Mouse (Mus musculus) fat pad, adult 2 months (tissue): Measurements from ENCODE around the gene Pnkp.

ENCODE experiments used
- DNase-seq: peaks from one replicate; pipeline ENCODE4 v3.0.0-alpha.2; 2011; ENCODE audit warnings: low read depth, low spot score; ENCODE audit errors: extremely low read depth

Gene Pnkp

GRCm38 (mm10) chr7:44826771-44827170, 30.2 kb upstream of the Pnkp start:
- no peak for DNase-seq

GRCm38 (mm10) chr7:44828706-44829105, 28.2 kb upstream of the Pnkp start:
- DNase-seq, result no peak

- no peak for DNase-seq
Measured at GRCm38 (mm10) chr7:44832763-44833162, 24.2 kb upstream of the Pnkp start.

- DNase-seq, result no peak
Measured at GRCm38 (mm10) chr7:44835373-44836015, 21.4 kb upstream of the Pnkp start.

GRCm38 (mm10) chr7:44836016-44836404, 20.9 kb upstream of the Pnkp start:
- DNase-seq, result no peak

GRCm38 (mm10) chr7:44836423-44837053, 20.4 kb upstream of the Pnkp start:
- no peak for DNase-seq

GRCm38 (mm10) chr7:44838073-44838472, 18.9 kb upstream of the Pnkp start:
- no peak for DNase-seq

- no peak for DNase-seq
Measured at GRCm38 (mm10) chr7:44839171-44839490, 17.8 kb upstream of the Pnkp start.

- no peak for DNase-seq
Measured at GRCm38 (mm10) chr7:44839491-44840191, 17.3 kb upstream of the Pnkp start.

GRCm38 (mm10) chr7:44840426-44840825, 16.5 kb upstream of the Pnkp start:
- DNase-seq, result no peak

- no peak for DNase-seq
Measured at GRCm38 (mm10) chr7:44841825-44842463, 15.0 kb upstream of the Pnkp start.

- no peak for DNase-seq
Measured at GRCm38 (mm10) chr7:44845006-44845405, 11.9 kb upstream of the Pnkp start.

- DNase-seq, result no peak
Measured at GRCm38 (mm10) chr7:44846804-44847203, 10.1 kb upstream of the Pnkp start.

- no peak for DNase-seq
Measured at GRCm38 (mm10) chr7:44847772-44848171, 9.2 kb upstream of the Pnkp start.

- peak; percentile 99 for DNase-seq
Measured at GRCm38 (mm10) chr7:44848561-44849415, 8.2 kb upstream of the Pnkp start, which contains the start of the genes Akt1s1 and Tbc1d17. TSS of gene Akt1s1 (plus strand) at chr7:44848991. TSS of gene Tbc1d17 (minus strand) at chr7:44849079.

GRCm38 (mm10) chr7:44849416-44850111, 7.4 kb upstream of the Pnkp start:
- DNase-seq, result peak; percentile 78

- no peak for DNase-seq
Measured at GRCm38 (mm10) chr7:44850146-44850545, 6.8 kb upstream of the Pnkp start.

GRCm38 (mm10) chr7:44850789-44851624, 5.9 kb upstream of the Pnkp start:
- DNase-seq, result no peak

- no peak for DNase-seq
Measured at GRCm38 (mm10) chr7:44851625-44852234, 5.2 kb upstream of the Pnkp start.
